Mouse (Mus musculus) layer of hippocampus, adult 9-10 months (tissue): ENCODE measurements at regions not wholly inside any gene's neighbourhood (a gene's known extent, or its start where the extent isn't known, plus 50 kb on each side); places are given as distances from the start of the nearest gene placed in this dataset.

Experiments used
- DNase-seq: peaks from one replicate; pipeline ENCODE4 v3.0.0; 2022; ENCODE audit warnings: low spot score

DNA sequence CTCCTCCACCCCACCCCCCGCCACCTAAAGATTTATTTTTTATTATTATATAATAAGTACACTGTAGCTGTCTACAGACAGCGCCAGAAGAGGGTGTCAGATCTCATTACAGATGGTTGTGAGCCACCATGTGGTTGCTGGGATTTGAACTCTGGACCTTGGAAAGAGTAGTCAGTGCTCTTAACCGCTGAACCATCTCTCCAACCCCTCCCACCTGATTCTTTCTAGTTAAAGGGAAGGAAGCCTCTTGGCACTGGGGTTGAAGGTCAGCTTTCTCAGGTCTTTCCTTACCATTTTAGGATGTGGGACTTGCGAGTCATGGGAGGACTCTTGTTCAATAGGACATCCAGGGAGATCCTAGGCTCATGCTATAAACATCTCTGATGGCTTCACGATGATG lies 54.7 kb downstream of the Hes1 start:
- DNase-seq, result no peak

DNA sequence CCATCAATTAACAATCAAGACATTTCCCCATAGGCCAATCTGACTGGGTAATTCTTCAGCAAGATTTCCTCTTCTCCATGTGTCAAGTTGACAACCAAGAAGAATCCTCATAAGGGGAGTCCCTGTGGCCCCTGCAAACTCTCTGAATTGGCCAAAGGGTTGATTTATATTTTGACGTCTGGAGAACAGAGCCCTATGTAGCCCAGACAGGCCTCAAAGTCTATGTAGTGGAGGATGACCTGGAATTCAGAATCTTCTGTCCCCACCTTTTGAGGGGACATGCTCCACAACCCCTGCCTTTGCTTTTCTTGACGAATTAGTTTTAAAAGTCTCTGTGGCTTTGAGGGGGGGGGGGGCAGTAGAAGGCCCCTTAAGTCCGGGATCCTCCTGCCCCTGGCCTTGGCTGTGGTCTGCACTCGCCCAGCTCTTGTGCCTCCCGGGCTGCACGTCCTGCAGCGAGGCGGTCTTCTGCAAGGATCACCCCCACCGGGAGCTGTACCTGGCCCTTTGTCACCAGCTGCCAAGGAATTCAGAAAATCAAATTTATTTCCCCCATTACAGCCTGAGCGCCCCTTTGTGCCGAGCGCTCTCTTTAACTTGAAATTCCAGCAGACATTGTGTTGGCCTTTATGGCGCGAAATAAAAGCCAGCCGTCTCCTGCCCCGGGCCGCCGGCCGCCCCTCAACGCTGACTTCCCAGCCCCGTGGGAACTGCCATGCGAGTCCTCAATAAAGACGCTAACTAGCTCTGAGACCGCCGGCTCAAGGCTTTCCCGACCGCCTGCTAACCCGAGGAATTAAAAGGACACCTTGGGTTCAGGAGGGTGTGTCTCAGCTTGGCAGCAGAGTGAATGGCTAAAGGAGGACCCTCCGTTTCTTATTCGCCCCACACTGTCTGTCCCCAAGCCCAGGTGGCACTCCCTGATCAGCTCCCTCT lies 56.4 kb downstream of the Hes1 start:
- DNase-seq, result no peak

DNA sequence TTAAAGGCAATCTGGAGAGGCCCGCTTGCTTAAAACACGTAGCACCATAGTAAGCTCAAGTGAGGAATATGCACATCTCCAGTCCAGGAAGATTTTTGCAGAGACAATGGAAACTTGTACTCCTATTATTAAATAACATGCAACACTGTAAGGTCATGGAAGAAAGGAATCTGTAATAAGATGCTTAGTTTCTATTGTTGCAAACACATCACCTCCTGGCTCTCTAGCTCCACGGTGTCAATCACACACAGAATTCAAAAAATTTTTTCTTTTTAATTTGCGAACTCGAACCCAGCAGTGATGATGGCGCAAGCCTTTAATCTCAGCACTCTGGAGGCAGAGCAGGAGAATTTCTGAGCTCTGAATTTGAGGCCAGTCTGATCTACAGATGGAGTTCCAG lies 57.4 kb downstream of the Hes1 start:
- no peak for DNase-seq

DNA sequence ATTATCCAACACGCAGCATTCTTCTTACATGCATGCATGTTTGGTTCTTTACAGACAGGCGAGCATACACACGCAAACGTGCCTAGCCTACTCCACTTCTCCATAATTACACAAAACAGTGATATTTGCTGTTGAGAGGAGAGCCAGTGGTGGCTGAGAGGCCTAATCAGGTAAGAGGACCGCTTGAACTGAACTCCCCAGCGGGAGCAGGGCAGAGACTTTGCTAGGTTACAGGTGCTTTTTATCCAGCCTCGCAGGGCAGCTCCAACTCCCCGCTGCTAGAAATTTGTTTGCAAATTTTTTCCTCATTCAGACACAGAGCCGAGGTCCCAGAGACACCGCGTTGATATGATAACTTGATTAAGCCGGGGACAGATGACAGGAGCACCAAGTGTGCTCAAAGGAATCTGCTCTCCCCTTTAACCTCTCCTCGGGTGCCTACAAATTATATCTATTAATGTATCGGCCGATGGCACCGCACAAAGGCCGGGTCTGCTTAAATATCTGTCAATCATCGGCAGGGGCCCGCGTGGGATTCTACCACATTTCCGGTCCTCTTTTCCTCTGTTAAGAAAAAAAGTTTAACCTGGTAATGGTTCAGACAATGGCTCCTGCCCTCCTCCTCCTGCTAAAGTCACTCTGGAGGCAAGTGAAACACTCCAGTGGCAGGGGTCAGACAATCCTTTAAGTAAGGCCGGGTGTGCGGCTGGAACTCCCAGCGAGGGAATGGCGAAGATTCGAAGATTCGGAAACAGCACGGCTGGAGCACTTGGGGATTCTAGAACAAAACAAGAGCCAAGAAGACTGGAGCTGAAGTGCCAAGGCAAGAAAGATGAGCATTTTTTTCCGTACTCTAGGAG lies 58.3 kb downstream of the Hes1 start:
- no peak for DNase-seq

DNA sequence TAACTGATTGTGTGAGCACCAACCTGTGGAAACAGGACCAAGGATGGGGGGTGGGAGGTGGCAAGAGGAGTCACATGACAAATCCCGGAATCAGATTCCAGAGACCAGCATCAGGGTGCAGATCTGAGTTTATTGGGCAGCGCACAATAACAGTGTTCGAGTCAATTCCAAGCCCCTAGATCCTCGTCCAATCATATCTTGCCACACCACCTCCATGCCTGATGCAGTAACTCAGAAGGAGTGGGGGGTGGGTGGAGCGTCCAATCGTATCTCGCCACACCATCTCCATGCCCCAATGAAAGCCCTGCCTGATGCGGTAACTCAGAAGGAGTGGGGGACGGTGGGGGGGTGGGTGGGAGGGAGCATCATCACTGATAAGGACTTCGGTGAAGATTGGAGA lies 62.8 kb downstream of the Hes1 start:
- DNase-seq, result no peak

DNA sequence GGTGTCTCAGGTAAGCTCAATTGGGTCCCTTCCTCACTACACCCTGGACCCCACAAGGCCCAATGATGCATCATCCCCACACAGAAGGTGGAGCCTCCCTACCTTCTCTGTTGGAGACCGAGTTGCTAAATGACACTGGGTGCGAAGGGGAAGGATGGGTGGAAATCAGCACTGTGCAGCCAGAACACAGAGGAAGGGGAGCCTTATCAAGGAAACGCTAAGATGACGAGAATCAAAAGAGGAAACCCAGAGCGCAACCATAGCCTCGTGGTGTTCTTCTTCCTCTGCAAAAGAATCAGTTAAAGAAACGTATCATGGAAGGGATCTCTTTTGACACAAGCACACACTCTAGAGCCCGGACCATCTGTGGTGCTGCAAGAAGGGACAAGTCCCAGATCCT lies 64.6 kb downstream of the Hes1 start:
- no peak for DNase-seq

DNA sequence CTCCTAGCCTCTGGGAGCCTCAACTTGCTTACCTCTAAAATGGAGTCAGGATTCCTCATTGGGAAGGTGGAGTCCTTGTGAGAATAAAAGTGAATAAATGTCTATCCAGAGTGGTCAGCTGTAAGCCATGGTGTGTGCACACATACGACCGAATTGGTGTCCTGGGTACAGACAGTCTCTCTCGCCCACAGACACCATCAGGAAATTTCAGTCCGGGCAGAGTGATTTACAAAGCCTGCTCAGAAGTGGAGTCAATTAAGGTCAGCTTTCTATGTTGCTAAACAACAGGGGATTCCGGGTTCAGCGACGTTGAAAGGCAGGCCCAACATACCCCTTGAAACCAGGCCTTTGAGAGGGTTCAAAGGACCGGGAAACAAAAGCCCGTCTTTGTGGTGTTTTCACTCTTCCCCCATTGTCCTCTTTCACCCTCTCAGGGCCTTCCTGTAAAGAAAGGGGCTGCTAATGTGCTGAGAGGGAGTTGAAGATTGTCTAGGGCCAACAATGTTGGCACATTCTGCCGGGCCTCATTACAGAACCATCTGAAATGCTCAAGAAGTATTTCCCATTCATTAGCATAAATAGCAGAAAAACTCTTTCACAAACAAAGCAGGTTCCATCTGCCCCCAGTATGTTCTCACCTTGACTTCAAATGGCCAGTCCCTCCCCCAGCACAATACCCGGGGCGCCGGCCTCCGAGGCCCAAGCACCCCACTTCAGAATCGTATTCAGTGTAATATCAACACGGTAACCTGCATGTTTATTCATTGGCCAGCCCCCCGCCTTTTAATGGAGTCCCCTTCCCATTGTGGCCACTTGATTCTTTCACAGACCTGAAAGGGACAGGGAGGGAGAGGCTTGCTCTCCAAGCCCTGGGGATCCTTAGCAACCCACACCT lies 65.3 kb downstream of the Hes1 start:
- no peak for DNase-seq

DNA sequence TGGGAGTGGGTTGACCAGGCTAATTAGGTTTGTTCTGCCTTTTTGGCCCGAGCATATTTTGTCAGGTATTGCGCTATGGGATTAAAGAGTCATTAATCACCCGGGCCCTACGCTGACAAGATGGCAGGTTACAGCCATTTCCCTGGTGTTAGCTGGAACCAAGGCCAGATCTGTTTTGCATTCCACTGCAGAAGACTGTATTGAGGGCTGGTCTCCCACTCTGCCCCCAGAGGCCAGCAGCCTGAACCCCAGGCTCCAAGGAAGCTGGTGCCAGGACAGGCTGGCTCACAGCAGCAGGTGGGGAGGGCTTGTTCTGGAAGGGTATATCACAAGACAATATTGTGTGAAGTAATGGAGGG lies 65.9 kb downstream of the Hes1 start:
- DNase-seq, result no peak

DNA sequence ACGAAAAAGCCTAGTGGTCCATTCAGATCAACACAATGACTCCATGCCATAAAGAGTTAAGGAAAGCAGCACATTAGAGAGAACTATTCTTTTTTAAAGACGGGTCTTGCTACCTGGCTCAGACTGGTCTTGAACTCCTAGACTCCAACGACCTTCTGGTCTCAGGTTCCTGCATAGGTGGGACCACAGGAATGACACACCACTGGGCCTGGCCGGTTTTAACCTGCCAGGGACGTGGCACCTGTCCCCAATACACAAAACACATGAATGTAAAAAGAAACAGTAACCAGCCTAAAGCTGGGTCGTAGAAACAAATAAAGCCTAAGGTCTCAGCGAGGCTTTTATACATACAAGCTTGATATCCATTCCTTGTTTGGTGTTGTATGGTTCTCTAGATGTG lies 67.9 kb downstream of the Hes1 start:
- DNase-seq, result no peak

DNA sequence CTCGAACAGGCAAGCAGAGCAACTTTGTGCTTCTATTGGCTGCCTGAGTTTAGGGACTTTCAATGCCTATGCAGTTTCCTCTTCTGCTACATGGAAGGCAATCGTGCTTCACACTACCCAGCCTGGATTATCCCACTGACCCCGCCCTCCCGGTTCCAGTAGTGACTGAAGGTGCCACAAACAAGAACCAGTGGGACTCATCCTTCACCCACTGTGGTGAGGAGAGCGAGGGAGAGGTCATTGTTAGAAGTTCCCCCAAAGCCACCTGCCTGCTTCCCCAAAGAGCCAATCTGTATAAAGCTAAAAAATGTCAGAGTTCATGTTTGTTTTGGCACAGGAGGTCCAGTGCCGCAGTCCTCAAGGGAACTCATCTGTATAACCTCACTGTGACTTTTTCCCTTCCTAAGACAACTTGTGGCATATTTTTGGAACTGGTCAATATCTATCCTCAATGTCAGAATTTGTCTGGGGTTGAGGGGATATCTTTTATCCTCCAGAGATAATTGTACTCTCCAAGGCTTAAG lies 70.5 kb downstream of the Hes1 start:
- no peak for DNase-seq

DNA sequence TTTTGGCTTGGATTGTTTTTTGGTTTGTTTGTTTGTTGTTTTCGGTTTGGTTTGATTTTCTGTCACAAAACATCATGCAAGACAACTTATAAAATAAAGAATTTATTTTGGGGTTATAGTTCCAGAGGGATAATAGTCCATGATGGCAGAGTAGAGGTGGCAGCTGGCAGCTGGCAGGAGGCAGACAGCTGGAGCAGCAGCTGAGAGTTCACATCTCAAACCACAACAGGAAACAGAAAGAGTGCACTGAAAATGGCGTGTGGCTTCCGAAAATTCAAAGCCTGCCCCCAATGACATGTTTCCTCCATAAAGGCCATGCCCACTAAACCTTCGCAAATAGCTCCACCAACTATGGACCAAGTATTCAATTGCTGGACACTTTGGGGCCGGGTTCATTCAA lies 72.7 kb downstream of the Hes1 start:
- no peak for DNase-seq

DNA sequence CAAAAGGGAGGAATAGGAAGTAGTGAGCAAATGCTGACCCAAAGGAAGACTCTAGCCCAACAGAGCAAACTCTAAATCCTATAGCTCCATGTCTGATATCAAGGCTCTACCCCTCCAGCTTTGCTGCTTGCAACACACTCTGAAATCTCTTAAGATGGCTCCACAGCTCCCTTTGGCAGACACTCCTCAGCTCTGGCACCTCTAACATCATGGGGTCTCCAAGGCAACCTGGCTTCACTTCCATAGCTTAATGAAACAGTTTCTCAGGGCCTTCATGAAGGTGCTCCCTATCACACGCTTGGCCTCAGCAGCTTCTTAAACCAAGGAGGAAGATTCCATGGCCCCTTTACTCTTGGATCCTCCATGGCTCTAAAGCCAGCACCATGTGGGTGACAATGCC lies 73.6 kb downstream of the Hes1 start:
- no peak for DNase-seq

DNA sequence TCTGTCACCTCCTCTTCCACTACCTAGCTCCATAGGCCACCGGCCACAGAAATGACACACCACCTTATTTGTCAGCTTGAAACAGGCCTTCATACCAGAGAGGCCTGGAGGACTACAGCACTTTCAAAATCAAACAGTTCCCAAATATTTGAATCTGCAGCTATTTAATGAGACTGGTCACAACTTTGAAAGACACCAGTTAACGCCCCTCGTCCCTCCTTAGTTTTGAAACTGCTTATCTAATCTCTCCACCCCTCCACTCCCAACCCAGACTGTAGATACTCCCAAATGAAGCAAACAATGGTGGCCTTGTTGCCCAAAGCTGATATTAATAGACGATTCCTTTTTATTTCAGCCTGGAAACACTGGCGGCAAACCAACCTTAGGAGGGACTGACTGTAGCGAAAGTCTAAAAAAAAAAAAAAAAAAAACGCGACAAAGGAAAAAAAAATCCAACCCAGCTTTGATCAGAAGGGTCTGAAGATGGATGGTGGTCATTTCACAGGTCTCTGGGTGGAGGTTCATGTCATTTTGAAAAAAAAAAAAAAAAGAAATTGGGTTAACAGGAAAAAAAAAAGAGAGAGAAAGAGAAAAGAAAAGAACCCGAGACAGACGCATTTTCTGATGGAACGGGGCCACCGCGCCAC lies 80.8 kb downstream of the Hes1 start:
- no peak for DNase-seq

DNA sequence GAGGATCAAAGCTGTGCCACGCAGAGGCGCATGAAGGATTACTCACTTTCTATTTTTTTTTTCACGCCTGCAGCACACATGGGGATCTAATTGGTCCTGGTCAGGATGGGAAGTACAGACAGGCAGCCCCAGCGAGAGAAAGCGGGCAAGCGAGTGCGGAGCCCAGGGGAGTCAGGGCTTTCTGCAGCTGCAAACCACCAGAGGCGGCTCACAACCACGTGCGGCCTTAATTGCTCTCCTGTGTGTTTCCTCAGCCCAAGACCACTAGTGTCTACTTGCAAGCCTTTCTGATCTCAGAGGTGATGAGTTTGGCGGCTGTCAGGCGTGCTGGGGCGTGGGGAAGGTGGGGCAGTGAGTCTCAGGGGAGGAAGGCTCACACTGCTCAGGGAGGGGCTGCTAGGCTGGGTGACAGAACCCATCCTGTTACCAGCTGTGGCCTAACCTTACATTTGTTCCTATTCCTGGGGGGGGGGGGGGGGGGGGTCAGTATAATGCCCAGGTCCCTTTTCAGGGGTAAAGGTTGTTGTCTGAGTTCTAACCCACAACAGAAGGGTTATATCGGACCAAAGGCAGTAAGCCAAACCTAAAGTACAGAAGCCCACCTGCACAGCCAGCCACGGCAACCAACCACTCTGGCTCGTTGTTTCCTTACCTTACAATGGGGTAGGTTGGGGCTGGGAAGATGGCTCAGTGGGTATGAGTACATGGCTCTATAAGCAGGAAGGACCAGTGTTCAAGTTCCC lies 81.5 kb downstream of the Hes1 start:
- DNase-seq, result peak; percentile 5

DNA sequence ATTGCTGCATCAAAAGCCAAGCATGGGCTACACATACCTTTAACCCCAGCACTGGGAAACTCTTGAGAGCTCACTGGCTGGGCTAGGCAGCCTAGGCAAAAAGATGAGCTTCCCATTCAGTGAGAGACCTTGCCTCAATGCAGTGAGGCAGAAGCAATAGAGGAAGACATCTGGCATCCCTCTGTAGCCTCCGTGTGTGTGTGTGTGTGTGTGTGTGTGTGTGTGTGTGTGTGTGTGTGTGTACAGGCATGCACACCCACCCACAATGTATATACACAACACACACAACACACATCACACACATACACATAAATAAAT lies 82.0 kb downstream of the Hes1 start:
- DNase-seq, result no peak

DNA sequence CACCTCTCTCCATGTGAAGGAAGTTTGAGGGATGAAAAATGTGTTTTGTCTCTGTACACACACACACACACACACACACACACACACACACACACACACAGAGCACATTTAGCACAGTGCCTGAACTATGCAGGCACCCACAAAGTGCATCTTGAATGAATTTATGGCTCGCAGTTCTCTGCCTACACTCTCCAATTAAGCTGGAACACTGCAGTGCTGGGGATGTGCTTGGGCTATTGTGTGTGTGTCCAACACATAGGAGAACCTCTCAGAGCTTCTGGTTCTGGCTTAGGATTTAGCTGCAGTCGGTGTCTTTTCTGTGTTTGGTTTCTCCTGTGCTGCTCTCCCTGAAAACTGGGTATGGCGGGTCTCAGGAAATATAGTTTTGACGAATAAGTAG lies 83.1 kb downstream of the Hes1 start:
- DNase-seq, result no peak

DNA sequence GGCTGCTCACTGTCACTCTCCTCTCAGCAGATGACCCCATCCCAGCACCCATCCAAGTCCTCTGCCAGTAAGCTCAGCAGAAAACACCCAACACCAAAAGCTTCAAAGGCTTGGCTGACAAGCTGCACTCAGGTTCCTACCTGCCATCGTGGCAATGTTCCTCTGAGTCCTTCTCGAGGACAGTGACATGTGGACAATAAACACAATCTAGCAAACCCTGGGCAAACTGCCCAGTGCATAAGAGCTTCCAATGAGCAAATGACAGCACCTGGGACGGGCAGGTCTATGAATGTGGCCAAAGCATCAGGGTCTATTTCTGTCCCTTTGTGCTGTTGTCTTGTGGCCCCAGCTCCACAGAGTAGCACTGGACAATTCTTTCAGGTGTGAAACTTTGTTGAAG lies 86.9 kb downstream of the Hes1 start:
- DNase-seq, result no peak

DNA sequence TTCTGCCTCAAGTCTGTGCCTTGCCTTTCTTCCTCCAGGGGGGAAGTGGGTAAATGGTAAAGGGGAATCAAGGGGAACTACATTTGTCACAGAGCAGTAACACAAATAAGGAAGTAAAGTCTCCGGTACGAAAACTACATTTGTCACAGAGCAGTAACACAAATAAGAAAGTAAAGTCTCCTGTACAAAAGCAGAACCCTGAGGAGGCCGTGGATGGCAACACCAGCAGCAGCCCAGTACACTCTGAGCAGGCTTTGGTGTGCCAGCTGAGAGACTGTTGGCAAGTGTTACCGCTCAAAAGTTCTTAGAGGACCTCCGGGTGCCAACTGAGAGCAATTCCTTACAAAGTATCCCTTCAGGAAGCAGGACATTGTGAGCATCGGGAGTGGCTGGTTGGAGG lies 90.9 kb downstream of the Hes1 start:
- no peak for DNase-seq

DNA sequence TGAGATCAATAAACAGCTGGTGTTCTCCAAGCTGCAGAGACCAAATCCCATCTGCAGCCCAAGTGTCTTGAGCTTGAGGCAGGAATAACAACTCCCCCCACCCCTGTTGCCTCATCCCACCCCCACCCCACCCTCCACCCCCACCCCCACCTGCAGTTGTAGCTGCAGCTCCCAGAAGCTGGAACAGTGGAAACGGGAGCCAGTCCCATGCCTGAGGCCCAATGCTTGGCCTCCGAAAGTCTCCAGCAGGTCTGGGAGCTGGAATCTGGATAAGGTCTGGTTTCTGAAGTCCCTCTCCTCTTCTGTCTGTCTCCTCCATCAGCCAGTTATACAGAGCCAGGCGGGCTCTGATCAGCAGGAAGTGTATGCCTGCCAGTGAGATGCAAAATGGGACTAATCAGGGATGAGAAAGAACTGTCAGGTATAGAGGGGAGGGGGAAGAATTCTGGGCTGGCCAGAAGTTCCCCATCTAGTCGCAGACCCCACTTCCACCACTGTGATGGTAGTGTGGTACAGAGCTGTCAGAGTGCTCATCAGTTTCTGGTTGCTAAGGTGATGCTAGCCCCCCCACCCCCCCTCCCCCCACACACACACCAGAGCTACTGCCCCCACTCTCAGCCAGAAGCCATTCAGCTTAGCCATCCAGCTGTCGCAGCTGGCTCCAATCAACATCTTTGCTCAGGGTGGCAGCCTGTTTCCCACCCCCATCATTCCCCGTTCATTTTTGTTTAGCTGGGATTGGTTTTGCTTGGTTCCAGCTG lies 91.5 kb downstream of the Hes1 start:
- no peak for DNase-seq

DNA sequence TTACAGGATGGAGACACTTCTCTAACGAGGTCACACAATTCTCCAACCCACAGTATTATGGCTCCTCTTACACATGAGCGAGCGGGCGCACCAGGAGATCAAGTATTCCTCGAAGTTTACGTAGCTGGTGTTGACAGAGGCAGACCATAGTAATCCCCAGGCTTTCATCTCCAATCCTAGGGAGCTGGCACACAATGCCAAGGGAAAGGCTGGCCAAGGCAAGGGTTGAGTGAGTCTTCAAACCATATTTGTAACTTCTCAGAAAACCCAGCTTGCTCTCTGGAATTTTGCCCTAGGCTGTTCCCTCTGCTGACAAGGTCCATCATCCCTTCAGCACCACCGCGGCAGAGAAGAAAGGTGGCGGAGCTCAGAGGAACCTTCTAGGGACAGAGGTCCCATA lies 94.0 kb downstream of the Hes1 start:
- DNase-seq, result no peak
